Mouse (Mus musculus): ENCODE measurements around the gene Adgrv1. TPM values are rescaled to one million over a fixed set of nuclear protein-coding genes. Genes with fewer than 3 reads are reported as not detected.
A peak's percentile ranks its signal among the peaks of the same experiment; 100 is the strongest.

Gene Adgrv1
- total and polyA plus RNA-seq, 3 experiments, result 0.17 to 0.44 (median 0.27) TPM

- H3K27ac ChIP-seq (ENCODE audit: insufficient read depth, low read depth), result no peak overlapping the region
- H3K4me3 ChIP-seq (replicated peaks in 1 of 3; ENCODE audit: low read depth in 2 of 3, low read length in 2 of 3, poor library complexity in 1 of 3), result no peak overlapping the region
- no peak overlapping the region for H3K4me2 ChIP-seq (ENCODE audit: insufficient read depth, low read depth, poor library complexity, severe bottlenecking)
- H3K36me3 ChIP-seq (replicated peaks in 1 of 2; ENCODE audit: control insufficient read depth in 1 of 2, insufficient read depth in 1 of 2, low read length in 1 of 2), result no peaks in the 10 kb centered on the region
- DNase-seq (ENCODE audit: extremely low read depth), result no peak
- TF ChIP-seq POLR2A (IDR thresholded peaks at IDR 0.05; ENCODE audit: low read depth, low read length), result no peak
- TF ChIP-seq GABPA (IDR thresholded peaks at IDR 0.05; ENCODE audit: insufficient replicate concordance, low read depth, low read length), result no peak
- no peak for TF ChIP-seq MXI1 (IDR thresholded peaks at IDR 0.05; ENCODE audit: low read depth, low read length)
- TF ChIP-seq CHD2 (IDR thresholded peaks at IDR 0.05; ENCODE audit: low read length), result no peak
- TF ChIP-seq TBP (conservative IDR thresholded peaks at IDR 0.05; ENCODE audit: low read depth, low read length), result no peak
- TF ChIP-seq ZKSCAN1 (IDR thresholded peaks at IDR 0.05; ENCODE audit: borderline replicate concordance, low read depth, low read length), result no peak
- no peaks in the 10 kb centered on the region for H3K79me2 ChIP-seq (replicated peaks; ENCODE audit: control insufficient read depth, extremely low read depth, insufficient read depth, poor library complexity, severe bottlenecking)
- H3K4me1 ChIP-seq (ENCODE audit: control insufficient read depth in 1 of 2, insufficient read depth in 2 of 2), result peaks cover 6 to 30% of the 10 kb centered on the region in 2 experiments
- no peaks in the 10 kb centered on the region for H3K27me3 ChIP-seq (replicated peaks)
- in situ Hi-C loops (cut with MboI; ENCODE audit: low pct_ligation_motif_present, low pct_unique_long_range_greater_than_20kb, low sequenced_read_pairs) (no loop called here), dilution Hi-C loops (cut with MboI; ENCODE audit: extremely low pct_ligation_motif_present, extremely low pct_unique_long_range_greater_than_20kb, low sequenced_read_pairs) (no loop called here)
- no peak overlapping the region for H3K9ac ChIP-seq (ENCODE audit: insufficient read depth, low read depth)
- no peaks in the 10 kb centered on the region for H3K9me3 ChIP-seq (replicated peaks; ENCODE audit: low read length)
Measured at GRCm38 (mm10) chr13:81239427-81239826, 393.5 kb downstream of the Adgrv1 start.

GRCm38 (mm10) chr13:81238855-81239254, 394.1 kb downstream of the Adgrv1 start:
- dilution Hi-C loops (cut with MboI; ENCODE audit: extremely low pct_ligation_motif_present, extremely low pct_unique_long_range_greater_than_20kb, low sequenced_read_pairs), result no loop called here
- TF ChIP-seq MAFK (IDR thresholded peaks at IDR 0.05; ENCODE audit: insufficient replicate concordance, low read length) (peak; percentile 94), POLR2A (IDR thresholded peaks at IDR 0.05; ENCODE audit: low read depth, low read length) (peak; percentile 40; the same call in 1 of the 2 replicates), ZC3H11A (IDR thresholded peaks at IDR 0.05; ENCODE audit: low read depth, low read length) (no peak), ETS1 (conservative IDR thresholded peaks at IDR 0.05; ENCODE audit: low read depth, low read length) (no peak), BHLHE40 (IDR thresholded peaks at IDR 0.05; ENCODE audit: low read depth, low read length) (no peak), MAX (IDR thresholded peaks at IDR 0.05; ENCODE audit: low read length) (no peak), TBP (conservative IDR thresholded peaks at IDR 0.05; ENCODE audit: low read depth, low read length) (peak; percentile 59; the same call in 1 of the 2 replicates)
- in situ Hi-C loops (cut with MboI; ENCODE audit: low pct_ligation_motif_present, low pct_unique_long_range_greater_than_20kb, low sequenced_read_pairs), result no loop called here

GRCm38 (mm10) chr13:81237947-81238346, 395.0 kb downstream of the Adgrv1 start:
- H3K27ac ChIP-seq (ENCODE audit: insufficient read depth, low read depth), result no peak overlapping the region
- in situ Hi-C loops (cut with MboI; ENCODE audit: low pct_ligation_motif_present, low pct_unique_long_range_greater_than_20kb, low sequenced_read_pairs), result no loop called here
- no peak overlapping the region for H3K9ac ChIP-seq (ENCODE audit: insufficient read depth, low read depth)
- DNase-seq (ENCODE audit: extremely low read depth), result peak; percentile 31
- no peak overlapping the region for H3K4me2 ChIP-seq (ENCODE audit: insufficient read depth, low read depth, poor library complexity, severe bottlenecking)
- H3K36me3 ChIP-seq (replicated peaks in 1 of 2; ENCODE audit: control insufficient read depth in 1 of 2, insufficient read depth in 1 of 2, low read length in 1 of 2), result no peaks in the 10 kb centered on the region
- H3K79me2 ChIP-seq (replicated peaks; ENCODE audit: control insufficient read depth, extremely low read depth, insufficient read depth, poor library complexity, severe bottlenecking), result no peaks in the 10 kb centered on the region
- H3K9me3 ChIP-seq (replicated peaks; ENCODE audit: low read length), result no peaks in the 10 kb centered on the region
- H3K4me3 ChIP-seq (replicated peaks in 1 of 3; ENCODE audit: low read depth in 2 of 3, low read length in 2 of 3, poor library complexity in 1 of 3), result no peak overlapping the region
- dilution Hi-C loops (cut with MboI; ENCODE audit: extremely low pct_ligation_motif_present, extremely low pct_unique_long_range_greater_than_20kb, low sequenced_read_pairs), result no loop called here
- no peaks in the 10 kb centered on the region for H3K27me3 ChIP-seq (replicated peaks)
- H3K4me1 ChIP-seq (ENCODE audit: control insufficient read depth in 1 of 2, insufficient read depth in 2 of 2), result peaks cover 6 to 30% of the 10 kb centered on the region in 2 experiments
- TF ChIP-seq ELF1 (IDR thresholded peaks at IDR 0.05; ENCODE audit: low read depth, low read length), result no peak
- 0 out of 2 replicates have a peak, but pooled peaks have one; percentile 46 for TF ChIP-seq RCOR1 (conservative IDR thresholded peaks at IDR 0.05; ENCODE audit: low read depth, low read length)
- TF ChIP-seq E2F4 (IDR thresholded peaks at IDR 0.05; ENCODE audit: insufficient replicate concordance, low read depth, low read length), result no peak
- peak; percentile 50 for TF ChIP-seq ETS1 (conservative IDR thresholded peaks at IDR 0.05; ENCODE audit: low read depth, low read length)
- TF ChIP-seq CTCF (conservative IDR thresholded peaks at IDR 0.05 in 1 of 2, IDR thresholded peaks at IDR 0.05 in 1 of 2; ENCODE audit: low read depth in 2 of 2, low read length in 2 of 2), result peak in 1 of 2 experiments; percentile 62; a peak in 2 of 4 replicates
- no peak for TF ChIP-seq ZNF384 (IDR thresholded peaks at IDR 0.05; ENCODE audit: low read depth, low read length)
- peak; percentile 80 for TF ChIP-seq USF1 (IDR thresholded peaks at IDR 0.05; ENCODE audit: low read depth, low read length)
- no peak for TF ChIP-seq POLR2AphosphoS2 (IDR thresholded peaks at IDR 0.05; ENCODE audit: low read depth, low read length)
- no peak for TF ChIP-seq PAX5 (IDR thresholded peaks at IDR 0.05; ENCODE audit: low read length)
- TF ChIP-seq IRF4 (IDR thresholded peaks at IDR 0.05; ENCODE audit: low read depth, low read length), result peak; percentile 37
- no peak for TF ChIP-seq TBP (conservative IDR thresholded peaks at IDR 0.05; ENCODE audit: low read depth, low read length)
- no peak for TF ChIP-seq GABPA (IDR thresholded peaks at IDR 0.05; ENCODE audit: insufficient replicate concordance, low read depth, low read length)
- TF ChIP-seq ZKSCAN1 (IDR thresholded peaks at IDR 0.05; ENCODE audit: borderline replicate concordance, low read depth, low read length), result no peak
- peak; percentile 35 for TF ChIP-seq EP300 (IDR thresholded peaks at IDR 0.05; ENCODE audit: low read length)
- no peak for TF ChIP-seq POLR2A (IDR thresholded peaks at IDR 0.05; ENCODE audit: low read depth, low read length)
- no peak for TF ChIP-seq MAZ (IDR thresholded peaks at IDR 0.05; ENCODE audit: low read depth, low read length)
- no peak for TF ChIP-seq MXI1 (IDR thresholded peaks at IDR 0.05; ENCODE audit: low read depth, low read length)
- TF ChIP-seq CHD1 (IDR thresholded peaks at IDR 0.05; ENCODE audit: low read depth, low read length), result no peak
- peak; percentile 90 for TF ChIP-seq BHLHE40 (IDR thresholded peaks at IDR 0.05; ENCODE audit: low read depth, low read length)
- no peak for TF ChIP-seq MEF2A (IDR thresholded peaks at IDR 0.05; ENCODE audit: borderline replicate concordance, low read depth, low read length)
- TF ChIP-seq ZMIZ1 (IDR thresholded peaks at IDR 0.05; ENCODE audit: low read depth, low read length), result no peak

More at GRCm38 (mm10) chr13:81238855-81239254, 394.1 kb downstream of the Adgrv1 start:
- Histone ChIP-seq H3K9me3 (replicated peaks; ENCODE audit: low read length) (no peaks in the 10 kb centered on the region), H3K9ac (ENCODE audit: insufficient read depth, low read depth) (no peak overlapping the region), H3K4me1 (ENCODE audit: control insufficient read depth in 1 of 2, insufficient read depth in 2 of 2) (peaks cover 6 to 30% of the 10 kb centered on the region in 2 experiments), H3K27ac (ENCODE audit: insufficient read depth, low read depth) (no peak overlapping the region), H3K4me3 (replicated peaks in 1 of 3; ENCODE audit: low read depth in 2 of 3, low read length in 2 of 3, poor library complexity in 1 of 3) (no peak overlapping the region), H3K27me3 (replicated peaks) (no peaks in the 10 kb centered on the region), H3K4me2 (ENCODE audit: insufficient read depth, low read depth, poor library complexity, severe bottlenecking) (no peak overlapping the region), H3K36me3 (replicated peaks in 1 of 2; ENCODE audit: control insufficient read depth in 1 of 2, insufficient read depth in 1 of 2, low read length in 1 of 2) (no peaks in the 10 kb centered on the region), H3K79me2 (replicated peaks; ENCODE audit: control insufficient read depth, extremely low read depth, insufficient read depth, poor library complexity, severe bottlenecking) (no peaks in the 10 kb centered on the region)
- peak; percentile 77 for DNase-seq (ENCODE audit: extremely low read depth)

Data from CH12.LX (cell line).